Mouse (Mus musculus) liver, adult 2 months (tissue): ENCODE data around the gene Masp2. TPM values are rescaled to one million over a fixed set of nuclear protein-coding genes. Genes with fewer than 3 reads are reported as not detected.

Experiments
- DNase-seq: peaks from one replicate; pipeline ENCODE4 v3.0.0-alpha.2; 2011; ENCODE audit warnings: low read depth, low spot score; ENCODE audit errors: extremely low read depth
- H3K27ac ChIP-seq: fragments of 200-500 bp; replicated peaks from 2 replicates; pipeline ENCODE4 v1.5.1; 2012; ENCODE audit warnings: low read depth, mild to moderate bottlenecking, control low read depth, inconsistent platforms, low read length; ENCODE audit not compliant: insufficient read depth
- H3K27me3 ChIP-seq: fragments of 200-500 bp; 2 replicates; pipeline ENCODE4 v1.6.1; 2012; ENCODE audit warnings: mild to moderate bottlenecking, moderate library complexity, low read length, inconsistent platforms; ENCODE audit not compliant: control insufficient read depth, insufficient read depth
- H3K36me3 ChIP-seq: fragments of 200-500 bp; 2 replicates; pipeline ENCODE4 v1.6.1; 2012; ENCODE audit warnings: low read length, inconsistent platforms; ENCODE audit not compliant: control insufficient read depth, insufficient read depth
- H3K4me1 ChIP-seq: fragments of 200-500 bp; 2 replicates; pipeline ENCODE4 v1.6.1; 2011; ENCODE audit warnings: low read length; ENCODE audit not compliant: control insufficient read depth, insufficient read depth
- H3K4me3 ChIP-seq: fragments of 200-500 bp; 2 replicates; pipeline ENCODE4 v1.5.1; 2011; ENCODE audit warnings: low read depth, mild to moderate bottlenecking, control low read depth, low read length, moderate library complexity; ENCODE audit not compliant: insufficient read depth
- H3K79me2 ChIP-seq: fragments of 200-500 bp; 2 replicates; pipeline ENCODE4 v1.6.1; 2012; ENCODE audit warnings: inconsistent platforms, mild to moderate bottlenecking, low read length, moderate library complexity; ENCODE audit not compliant: control insufficient read depth, insufficient read depth
- H3K9ac ChIP-seq: fragments of 200-500 bp; 2 replicates; pipeline ENCODE4 v1.6.1; 2012; ENCODE audit warnings: low read depth, mild to moderate bottlenecking, control low read depth, inconsistent platforms, low read length
- CTCF ChIP-seq: fragments of 200-500 bp; IDR thresholded peaks from 2 replicates; pipeline ENCODE4 v1.5.1; 2011; ENCODE audit warnings: low read depth, low read length, control low read depth
- POLR2A ChIP-seq: fragments of 200-500 bp; IDR thresholded peaks from 2 replicates; pipeline ENCODE4 v1.6.1; 2011; ENCODE audit warnings: low read length, control low read depth; ENCODE audit not compliant: insufficient read depth; ENCODE audit errors: extremely low read depth
- WGBS: fragments of 180-500 bp; shearing (Covaris S2); methylation state at CpG from one replicate; pipeline ENCODE4 v1.1.7; 2018; 5-methylcytosine and 5-hydroxymethylcytosine counted together
- polyA plus RNA-seq: library from polyadenylated mRNA; depleted of rRNA; stranded (reverse); fragments of >200 nt; gene quantifications from 2 replicates; pipeline ENCODE4 v1.2.3, GENCODE M21; 2012
- total RNA-seq: library from RNA; depleted of rRNA; stranded (reverse); fragments of >200 nt; gene quantifications from 2 replicates; pipeline ENCODE4 v1.2.3, GENCODE M21; 2014

Masp2 gene
- total and polyA plus RNA-seq, 2 experiments, result 191 to 829 TPM

DNA sequence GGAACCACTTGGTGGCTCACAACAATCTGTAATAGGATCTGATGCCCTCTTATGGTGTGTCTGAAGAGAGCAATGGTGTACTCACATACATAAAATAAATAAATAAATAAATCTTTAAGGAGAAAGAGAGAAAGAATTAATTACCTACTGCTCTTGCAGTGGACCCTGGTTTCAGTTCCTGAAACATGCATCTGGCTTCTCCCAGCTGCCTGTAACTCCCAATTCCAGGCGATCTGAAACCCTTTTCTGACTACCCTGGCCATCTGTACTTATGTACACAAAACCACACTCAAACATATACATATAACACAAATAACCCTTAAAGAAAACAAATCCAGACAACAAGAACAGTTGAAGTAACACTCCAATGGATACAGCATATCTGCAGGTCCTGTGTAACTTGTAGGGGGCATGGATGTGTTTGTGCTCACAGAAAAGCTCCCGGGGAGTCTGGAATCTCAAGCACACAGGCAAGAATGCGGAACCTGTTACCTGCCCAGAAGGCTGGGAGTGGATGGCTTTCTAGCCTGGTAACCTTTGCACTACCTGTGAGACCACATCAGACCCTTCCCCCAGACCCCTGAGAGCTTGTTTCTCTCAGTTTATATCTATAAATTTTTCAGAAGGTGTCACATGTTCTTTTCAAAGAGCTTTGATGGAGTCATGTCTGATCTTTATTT is 29.8 kb downstream of the Masp2 start:
- 71% methylated on average over 3 of the region's 3 CpGs for WGBS
- no peaks in the 10 kb centered on the region for H3K36me3 ChIP-seq
- TF ChIP-seq CTCF, result no peak
- TF ChIP-seq POLR2A, result no peak
- H3K4me3 ChIP-seq, result no peak overlapping the region
- no peak overlapping the region for H3K27ac ChIP-seq
- H3K27me3 ChIP-seq, result no peaks in the 10 kb centered on the region
- H3K4me1 ChIP-seq, result peaks cover 2% of the 10 kb centered on the region
- no peaks in the 10 kb centered on the region for H3K79me2 ChIP-seq
- no peak for DNase-seq
- H3K9ac ChIP-seq, result no peak overlapping the region

DNA sequence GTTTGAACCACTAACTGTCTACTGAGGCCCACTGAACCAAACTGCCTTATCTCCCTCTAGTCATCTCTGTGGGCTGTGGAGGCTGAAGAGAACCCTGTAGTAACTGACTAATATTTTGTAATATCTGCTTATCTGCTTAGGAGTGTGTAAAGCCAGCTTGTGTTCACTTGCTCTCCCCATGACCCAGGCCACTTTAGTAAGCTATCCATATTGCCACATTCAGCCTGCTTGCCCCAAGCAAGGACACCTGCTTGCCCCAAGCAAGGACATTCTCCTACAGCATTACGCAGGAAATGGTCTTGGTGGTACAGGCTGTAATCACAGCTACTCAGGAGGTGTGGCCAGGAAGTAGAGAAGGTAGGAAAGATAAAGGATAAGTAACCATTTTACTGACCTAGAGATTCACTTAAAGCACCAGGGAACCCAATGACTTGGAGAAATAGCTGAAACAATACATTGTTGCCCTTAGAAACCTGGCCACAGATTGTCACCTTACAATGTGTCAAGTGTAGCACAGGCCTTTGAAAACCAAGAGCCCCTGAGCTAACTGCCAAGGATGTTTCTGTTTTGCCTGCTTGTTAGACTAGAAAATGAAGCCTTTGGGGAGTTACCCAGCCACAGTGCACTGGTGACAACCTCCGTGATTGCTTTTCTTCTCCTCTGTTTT is 31.2 kb downstream of the Masp2 start:
- H3K4me1 ChIP-seq, result no peaks in the 10 kb centered on the region
- no peaks in the 10 kb centered on the region for H3K27me3 ChIP-seq
- no peak for TF ChIP-seq CTCF
- TF ChIP-seq POLR2A, result no peak
- H3K36me3 ChIP-seq, result no peaks in the 10 kb centered on the region
- H3K4me3 ChIP-seq, result no peak overlapping the region
- DNase-seq, result no peak
- no peak overlapping the region for H3K9ac ChIP-seq
- no peaks in the 10 kb centered on the region for H3K79me2 ChIP-seq
- no peak overlapping the region for H3K27ac ChIP-seq
- WGBS, result 84% methylated on average over 2 of the region's 2 CpGs

DNA sequence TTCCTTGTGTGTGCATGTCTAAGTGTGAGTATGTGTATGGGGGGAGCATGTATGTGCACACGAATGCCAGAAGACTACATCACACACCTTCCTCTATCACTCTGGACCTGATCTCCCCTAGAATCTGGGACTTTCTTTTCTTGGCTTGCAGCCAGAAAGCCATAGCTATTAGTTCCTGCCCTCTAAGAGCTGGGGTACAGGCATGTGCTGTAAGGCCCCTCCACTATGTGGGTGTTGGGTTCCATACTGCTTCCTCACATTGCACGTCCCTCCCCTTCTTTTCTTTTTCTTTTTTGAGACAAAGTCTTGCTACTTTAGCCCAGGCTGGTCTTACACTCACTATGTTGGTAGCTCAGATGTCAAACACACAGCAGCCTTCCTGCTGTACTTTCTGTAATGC is 33.0 kb downstream of the Masp2 start:
- H3K9ac ChIP-seq, result no peak overlapping the region
- no peak overlapping the region for H3K4me3 ChIP-seq
- H3K4me1 ChIP-seq, result no peaks in the 10 kb centered on the region
- TF ChIP-seq POLR2A (no peak), CTCF (no peak)
- H3K27ac ChIP-seq, result no peak overlapping the region
- 80% methylated on average over 2 of the region's 2 CpGs for WGBS
- H3K79me2 ChIP-seq, result no peaks in the 10 kb centered on the region
- H3K27me3 ChIP-seq, result no peaks in the 10 kb centered on the region
- no peak for DNase-seq
- no peaks in the 10 kb centered on the region for H3K36me3 ChIP-seq

DNA sequence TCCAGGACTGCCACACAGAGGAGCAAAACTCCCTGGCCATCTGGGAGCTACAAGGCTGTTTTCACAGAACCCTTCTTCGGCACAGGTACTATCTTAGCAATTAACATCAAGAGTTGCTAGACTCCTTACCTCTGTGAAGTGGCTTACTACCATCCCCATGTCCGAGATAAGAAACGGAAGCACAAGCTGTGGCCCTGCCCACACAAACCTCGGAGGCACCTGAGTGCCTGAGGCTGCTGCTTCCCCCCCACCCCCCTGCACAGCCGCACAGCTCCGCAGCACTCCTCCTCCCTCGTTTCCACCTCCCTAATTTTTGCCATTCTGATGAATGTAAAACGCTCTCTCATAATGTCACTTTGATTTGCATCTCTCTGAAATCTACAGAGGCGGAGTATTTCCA is 35.9 kb downstream of the Masp2 start:
- Histone ChIP-seq H3K4me3 (no peak overlapping the region), H3K4me1 (no peaks in the 10 kb centered on the region), H3K27ac (no peak overlapping the region), H3K27me3 (no peaks in the 10 kb centered on the region), H3K79me2 (no peaks in the 10 kb centered on the region), H3K9ac (no peak overlapping the region), H3K36me3 (no peaks in the 10 kb centered on the region)
- TF ChIP-seq POLR2A (no peak), CTCF (no peak)
- DNase-seq, result no peak
- WGBS, result 73% methylated on average over 9 of the region's 9 CpGs

DNA sequence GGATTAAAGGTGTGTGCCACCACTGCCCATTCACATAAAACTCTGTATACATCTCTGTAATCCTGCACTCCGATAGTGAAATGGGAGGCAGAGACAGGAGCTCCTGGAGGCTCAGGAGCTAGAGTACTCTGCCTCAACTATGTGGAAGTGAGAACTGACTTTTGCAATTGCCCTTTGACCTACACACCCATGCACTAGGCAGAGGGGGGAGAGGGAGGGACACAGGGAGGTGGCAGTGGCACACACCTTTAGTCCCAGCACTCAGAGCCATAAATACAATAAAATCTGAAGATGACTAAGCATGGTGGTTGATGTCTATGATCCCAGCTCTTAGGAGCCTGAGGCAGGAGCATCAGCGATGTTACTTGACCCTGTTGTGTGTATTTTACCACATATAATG is 37.1 kb downstream of the Masp2 start:
- no peaks in the 10 kb centered on the region for H3K36me3 ChIP-seq
- H3K9ac ChIP-seq, result no peak overlapping the region
- no peak overlapping the region for H3K4me3 ChIP-seq
- peak; percentile 53 for DNase-seq
- 74% methylated on average over 2 of the region's 2 CpGs for WGBS
- H3K27me3 ChIP-seq, result no peaks in the 10 kb centered on the region
- TF ChIP-seq POLR2A (no peak), CTCF (no peak)
- H3K79me2 ChIP-seq, result no peaks in the 10 kb centered on the region
- no peaks in the 10 kb centered on the region for H3K4me1 ChIP-seq
- no peak overlapping the region for H3K27ac ChIP-seq

DNA sequence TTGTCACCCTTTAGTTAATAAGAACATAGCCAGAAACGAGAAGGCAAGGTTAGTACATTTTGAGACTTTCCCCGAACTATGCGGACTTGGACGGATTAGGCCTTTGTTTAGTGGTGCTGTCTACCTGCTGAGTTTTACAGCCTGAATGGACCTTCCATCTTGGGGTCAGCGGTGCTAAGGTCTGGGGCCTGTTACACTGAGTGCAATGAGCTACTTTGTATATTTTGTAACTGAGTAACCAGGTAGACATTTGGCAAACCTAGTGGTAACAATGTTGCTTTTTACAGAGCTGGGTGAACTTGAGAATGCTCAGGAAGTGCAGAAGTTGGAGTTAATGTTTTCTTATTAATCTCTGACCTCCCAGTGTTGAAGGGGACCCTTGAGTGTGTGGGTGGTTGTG is 38.8 kb downstream of the Masp2 start:
- Histone ChIP-seq H3K9ac (no peak overlapping the region), H3K27me3 (no peaks in the 10 kb centered on the region), H3K27ac (no peak overlapping the region), H3K36me3 (no peaks in the 10 kb centered on the region), H3K4me1 (no peaks in the 10 kb centered on the region), H3K4me3 (no peak overlapping the region), H3K79me2 (no peaks in the 10 kb centered on the region)
- TF ChIP-seq CTCF (no peak), POLR2A (no peak)
- DNase-seq, result peak; percentile 69
- WGBS, result 64% methylated on average over 5 of the region's 5 CpGs
